Mouse (Mus musculus) lung, postnatal 0 days (tissue): Measurements from ENCODE around the gene Ccdc54.

Experiments
- CTCF ChIP-seq: IDR thresholded peaks from 2 replicates; pipeline ENCODE4 v1.5.1; 2016; ENCODE audit warnings: antibody characterized with exemption, mild to moderate bottlenecking
- EP300 ChIP-seq: IDR thresholded peaks from 2 replicates; pipeline ENCODE4 v1.6.1; 2016; ENCODE audit warnings: antibody characterized with exemption, mild to moderate bottlenecking, control low read depth

GRCm38 (mm10) chr16:50596171-50596570 lies 5.2 kb upstream of the Ccdc54 start:
- TF ChIP-seq CTCF (no peak), EP300 (no peak)
